Mouse (Mus musculus): Measurements from ENCODE around the gene Cdc34b. TPM values are rescaled to one million over a fixed set of nuclear protein-coding genes. Genes with fewer than 3 reads are reported as not detected.
A peak's percentile ranks its signal among the peaks of the same experiment; 100 is the strongest.

Cdc34b gene
- polyA plus RNA-seq, 1 experiment: not detected

- Histone ChIP-seq H3K4me3 (replicated peaks; ENCODE audit: control insufficient read depth, low read depth, low read length) (no peak overlapping the region), H3K27ac (ENCODE audit: control insufficient read depth, insufficient read depth, low read depth, low read length, poor library complexity) (no peak overlapping the region), H3K4me1 (ENCODE audit: control insufficient read depth, insufficient read depth, low read length) (no peaks in the 10 kb centered on the region)
- WGBS: 70% methylated on average over 3 of the region's 3 CpGs
- TF ChIP-seq POLR2A (IDR thresholded peaks at IDR 0.05; ENCODE audit: borderline replicate concordance, control insufficient read depth, low read depth, low read length) (no peak), CTCF (IDR thresholded peaks at IDR 0.05; ENCODE audit: control insufficient read depth, insufficient read depth, low read length) (no peak)
Observed at GRCm38 (mm10) chr11:94727306-94727705, 14.3 kb upstream of the Cdc34b start.

- no peak overlapping the region for H3K4me3 ChIP-seq (replicated peaks; ENCODE audit: control insufficient read depth, low read depth, low read length)
- no peaks in the 10 kb centered on the region for H3K4me1 ChIP-seq (ENCODE audit: control insufficient read depth, insufficient read depth, low read length)
- 78% methylated on average over 3 of the region's 3 CpGs for WGBS
- H3K27ac ChIP-seq (ENCODE audit: control insufficient read depth, insufficient read depth, low read depth, low read length, poor library complexity): no peak overlapping the region
- no peak for TF ChIP-seq POLR2A (IDR thresholded peaks at IDR 0.05; ENCODE audit: borderline replicate concordance, control insufficient read depth, low read depth, low read length)
- TF ChIP-seq CTCF (IDR thresholded peaks at IDR 0.05; ENCODE audit: control insufficient read depth, insufficient read depth, low read length): no peak
Observed at GRCm38 (mm10) chr11:94728545-94728944, 13.0 kb upstream of the Cdc34b start.

DNA sequence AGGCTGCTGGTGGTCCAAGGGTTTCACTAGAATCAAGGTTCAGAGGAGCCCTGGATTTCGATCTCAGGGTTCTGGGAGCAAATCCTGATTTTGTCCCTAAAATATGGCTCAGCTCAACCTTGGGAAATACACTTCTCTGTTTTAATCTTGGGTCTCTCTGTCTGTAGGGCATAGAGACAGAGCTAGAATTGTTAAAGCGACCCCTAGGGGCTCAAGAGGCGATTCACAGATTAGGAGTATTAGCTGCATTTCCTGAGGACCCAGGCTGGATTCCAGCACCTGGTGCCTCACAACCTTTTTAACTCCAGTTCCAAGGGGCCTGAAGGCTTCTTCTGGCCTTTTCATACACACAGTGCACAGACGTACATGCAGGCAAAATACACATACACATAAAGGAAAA, 12.0 kb upstream of the Cdc34b start:
- Histone ChIP-seq H3K4me3 (replicated peaks; ENCODE audit: control insufficient read depth, low read depth, low read length) (no peak overlapping the region), H3K4me1 (ENCODE audit: control insufficient read depth, insufficient read depth, low read length) (no peaks in the 10 kb centered on the region), H3K27ac (ENCODE audit: control insufficient read depth, insufficient read depth, low read depth, low read length, poor library complexity) (no peak overlapping the region)
- TF ChIP-seq CTCF (IDR thresholded peaks at IDR 0.05; ENCODE audit: control insufficient read depth, insufficient read depth, low read length) (no peak), POLR2A (IDR thresholded peaks at IDR 0.05; ENCODE audit: borderline replicate concordance, control insufficient read depth, low read depth, low read length) (no peak)
- 43% methylated on average over 4 of the region's 4 CpGs for WGBS

- TF ChIP-seq CTCF (IDR thresholded peaks at IDR 0.05; ENCODE audit: control insufficient read depth, insufficient read depth, low read length) (peak; percentile 20; the same call in 1 of the 2 replicates), POLR2A (IDR thresholded peaks at IDR 0.05; ENCODE audit: borderline replicate concordance, control insufficient read depth, low read depth, low read length) (no peak)
- Histone ChIP-seq H3K4me1 (ENCODE audit: control insufficient read depth, insufficient read depth, low read length) (no peaks in the 10 kb centered on the region), H3K4me3 (replicated peaks; ENCODE audit: control insufficient read depth, low read depth, low read length) (no peak overlapping the region), H3K27ac (ENCODE audit: control insufficient read depth, insufficient read depth, low read depth, low read length, poor library complexity) (no peak overlapping the region)
- WGBS: 25% methylated on average over 5 of the region's 5 CpGs
Observed at GRCm38 (mm10) chr11:94730261-94730660, 11.3 kb upstream of the Cdc34b start.

GRCm38 (mm10) chr11:94731229-94731628, 10.4 kb upstream of the Cdc34b start:
- Histone ChIP-seq H3K27ac (ENCODE audit: control insufficient read depth, insufficient read depth, low read depth, low read length, poor library complexity) (no peak overlapping the region), H3K4me3 (replicated peaks; ENCODE audit: control insufficient read depth, low read depth, low read length) (no peak overlapping the region), H3K4me1 (ENCODE audit: control insufficient read depth, insufficient read depth, low read length) (no peaks in the 10 kb centered on the region)
- 83% methylated on average over 12 of the region's 12 CpGs for WGBS
- no peak for TF ChIP-seq CTCF (IDR thresholded peaks at IDR 0.05; ENCODE audit: control insufficient read depth, insufficient read depth, low read length)
- TF ChIP-seq POLR2A (IDR thresholded peaks at IDR 0.05; ENCODE audit: borderline replicate concordance, control insufficient read depth, low read depth, low read length): no peak

GRCm38 (mm10) chr11:94732773-94733172, 8.8 kb upstream of the Cdc34b start:
- TF ChIP-seq POLR2A (IDR thresholded peaks at IDR 0.05; ENCODE audit: borderline replicate concordance, control insufficient read depth, low read depth, low read length): no peak
- TF ChIP-seq CTCF (IDR thresholded peaks at IDR 0.05; ENCODE audit: control insufficient read depth, insufficient read depth, low read length): peak; percentile 61
- 43% methylated on average over 8 of the region's 8 CpGs for WGBS
- no peaks in the 10 kb centered on the region for H3K4me1 ChIP-seq (ENCODE audit: control insufficient read depth, insufficient read depth, low read length)
- no peak overlapping the region for H3K4me3 ChIP-seq (replicated peaks; ENCODE audit: control insufficient read depth, low read depth, low read length)
- H3K27ac ChIP-seq (ENCODE audit: control insufficient read depth, insufficient read depth, low read depth, low read length, poor library complexity): no peak overlapping the region

DNA sequence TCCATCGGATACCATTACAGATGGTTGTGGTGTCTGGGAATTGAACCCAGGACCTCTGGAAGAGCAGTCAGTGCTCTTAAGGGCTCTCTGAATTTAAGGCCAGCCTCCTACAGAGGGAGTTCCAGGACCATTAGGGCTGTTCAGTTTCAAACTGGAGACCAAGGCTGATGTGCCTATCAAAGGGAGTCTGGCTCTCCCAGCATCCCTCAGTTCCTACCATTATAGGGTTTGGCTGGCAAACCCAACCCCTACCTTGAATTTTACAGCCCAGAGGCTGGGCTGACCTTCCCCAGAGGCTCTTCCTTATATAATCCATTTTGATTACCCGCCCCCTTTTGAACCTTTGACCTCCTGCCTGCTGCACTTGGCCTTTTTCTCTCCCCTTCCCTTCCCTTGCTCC, 5.8 kb upstream of the Cdc34b start:
- WGBS: 69% methylated on average over 2 of the region's 2 CpGs
- Histone ChIP-seq H3K27ac (ENCODE audit: control insufficient read depth, insufficient read depth, low read depth, low read length, poor library complexity) (no peak overlapping the region), H3K4me3 (replicated peaks; ENCODE audit: control insufficient read depth, low read depth, low read length) (no peak overlapping the region), H3K4me1 (ENCODE audit: control insufficient read depth, insufficient read depth, low read length) (no peaks in the 10 kb centered on the region)
- TF ChIP-seq CTCF (IDR thresholded peaks at IDR 0.05; ENCODE audit: control insufficient read depth, insufficient read depth, low read length): no peak
- TF ChIP-seq POLR2A (IDR thresholded peaks at IDR 0.05; ENCODE audit: borderline replicate concordance, control insufficient read depth, low read depth, low read length): no peak

DNA sequence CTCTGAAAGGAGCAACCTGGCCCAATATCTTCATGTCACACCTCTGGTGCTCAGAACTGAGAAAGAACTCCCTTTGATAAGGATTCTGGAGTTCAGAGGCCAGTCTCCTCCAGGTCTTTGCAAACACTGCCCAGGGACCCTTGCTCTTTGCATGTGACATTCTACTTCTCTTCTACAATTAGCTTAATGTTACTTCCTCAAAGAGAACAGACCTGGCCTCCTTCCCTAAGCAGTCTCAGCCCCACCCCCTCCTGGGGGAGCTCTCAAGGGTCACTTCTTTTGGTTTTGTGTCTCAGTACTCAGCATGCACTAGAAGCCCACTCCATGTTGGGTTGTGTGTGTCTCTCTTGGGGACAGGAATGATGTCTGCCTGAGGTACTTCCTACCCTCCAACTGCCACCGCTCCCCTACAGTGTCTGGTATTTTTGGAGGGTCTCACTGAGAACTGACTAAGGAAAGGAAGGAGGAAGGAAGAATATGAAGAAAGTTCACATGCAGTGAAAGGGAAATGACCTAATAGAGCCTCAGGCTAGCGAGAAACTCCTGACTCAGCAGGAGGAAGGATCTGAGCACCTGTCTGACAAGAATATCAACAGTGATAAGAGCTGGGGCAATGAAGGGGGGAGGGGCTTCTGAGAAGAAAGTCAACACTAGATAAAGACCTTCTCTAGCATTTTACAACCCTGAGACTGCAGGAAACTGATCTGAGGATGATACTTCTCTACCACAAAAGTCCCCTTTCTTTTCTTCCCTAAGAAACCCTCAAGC, 11.5 kb downstream of the Cdc34b start:
- Histone ChIP-seq H3K27ac (ENCODE audit: control insufficient read depth, insufficient read depth, low read depth, low read length, poor library complexity) (no peak overlapping the region), H3K4me1 (ENCODE audit: control insufficient read depth, insufficient read depth, low read length) (no peaks in the 10 kb centered on the region), H3K4me3 (replicated peaks; ENCODE audit: control insufficient read depth, low read depth, low read length) (no peak overlapping the region)
- TF ChIP-seq CTCF (IDR thresholded peaks at IDR 0.05; ENCODE audit: control insufficient read depth, insufficient read depth, low read length): no peak
- no peak for TF ChIP-seq POLR2A (IDR thresholded peaks at IDR 0.05; ENCODE audit: borderline replicate concordance, control insufficient read depth, low read depth, low read length)
- 6% methylated on average over 2 of the region's 2 CpGs for WGBS

All from bone marrow, adult 2 months (tissue).